Mouse (Mus musculus): ENCODE measurements around the gene Rita1. TPM values are rescaled to one million over a fixed set of nuclear protein-coding genes. Genes with fewer than 3 reads are reported as not detected.

The Rita1 gene
- polyA plus RNA-seq, 1 experiment = 13.0 TPM

DNA sequence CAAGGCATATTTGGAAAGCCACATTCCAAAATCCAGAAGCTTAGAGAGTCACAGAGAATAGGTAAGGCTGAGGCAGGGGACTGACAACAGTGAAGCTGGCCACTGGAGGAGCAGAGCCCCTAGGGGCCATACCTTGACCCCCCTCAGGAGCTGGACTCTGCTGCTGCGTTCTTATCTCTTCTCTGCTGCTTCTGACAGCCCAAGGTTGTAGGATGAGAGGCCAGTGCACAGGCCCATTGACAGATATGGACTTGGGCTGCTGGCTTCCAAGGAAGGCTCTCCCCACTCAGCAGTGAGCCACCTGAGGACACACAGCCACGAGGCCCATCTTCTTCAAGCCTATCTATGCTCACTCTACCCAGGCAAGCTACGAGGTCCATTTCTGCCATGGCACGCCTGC is 43.4 kb downstream of the Rita1 start:
- no peak for TF ChIP-seq CTCF (IDR thresholded peaks at IDR 0.05; ENCODE audit: low read depth, low read length)
- TF ChIP-seq EP300 (IDR thresholded peaks at IDR 0.05; ENCODE audit: insufficient read depth, low read depth, low read length) = no peak
- TF ChIP-seq POLR2A (IDR thresholded peaks at IDR 0.05; ENCODE audit: insufficient read depth, low read length) = no peak
- no peak overlapping the region for H3K9ac ChIP-seq (ENCODE audit: low read depth, poor library complexity, severe bottlenecking)
- no peaks in the 10 kb centered on the region for H3K9me3 ChIP-seq (replicated peaks; ENCODE audit: control insufficient read depth, insufficient read depth, low read length, poor library complexity, severe bottlenecking)
- no peaks in the 10 kb centered on the region for H3K4me1 ChIP-seq (ENCODE audit: control insufficient read depth, insufficient read depth, low read length)
- no peak overlapping the region for H3K27ac ChIP-seq (ENCODE audit: insufficient read depth, low read length)
- H3K36me3 ChIP-seq (ENCODE audit: control insufficient read depth, insufficient read depth, low read length, poor library complexity, severe bottlenecking) = no peaks in the 10 kb centered on the region
- H3K27me3 ChIP-seq (ENCODE audit: control insufficient read depth, insufficient read depth, low read length, poor library complexity, severe bottlenecking) = no peaks in the 10 kb centered on the region
- no peak overlapping the region for H3K4me3 ChIP-seq (ENCODE audit: low read depth, low read length)

DNA sequence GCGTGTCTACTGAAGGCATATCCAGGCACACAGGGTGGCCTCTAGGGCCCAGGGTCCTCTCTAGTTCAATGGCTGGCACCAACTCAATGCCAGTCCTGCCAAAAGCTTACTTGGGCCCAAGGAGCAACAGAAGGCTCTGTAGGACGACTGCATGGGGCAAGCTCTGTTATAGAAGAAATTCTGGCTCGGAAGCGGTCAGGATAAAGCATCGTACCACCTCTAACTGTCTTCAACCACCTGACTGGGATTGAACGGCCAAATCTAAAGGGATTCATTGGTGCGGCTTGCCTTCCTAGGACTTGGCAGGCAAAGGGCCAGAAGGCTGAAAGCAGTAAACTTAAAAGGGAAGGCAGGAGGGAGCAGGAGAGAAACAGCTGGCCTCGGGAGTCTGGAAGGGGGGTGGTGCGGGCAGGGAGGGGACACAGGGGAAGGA is 44.0 kb downstream of the Rita1 start:
- no peak overlapping the region for H3K9ac ChIP-seq (ENCODE audit: low read depth, poor library complexity, severe bottlenecking)
- no peaks in the 10 kb centered on the region for H3K4me1 ChIP-seq (ENCODE audit: control insufficient read depth, insufficient read depth, low read length)
- H3K36me3 ChIP-seq (ENCODE audit: control insufficient read depth, insufficient read depth, low read length, poor library complexity, severe bottlenecking) = no peaks in the 10 kb centered on the region
- no peak overlapping the region for H3K27ac ChIP-seq (ENCODE audit: insufficient read depth, low read length)
- no peaks in the 10 kb centered on the region for H3K27me3 ChIP-seq (ENCODE audit: control insufficient read depth, insufficient read depth, low read length, poor library complexity, severe bottlenecking)
- H3K9me3 ChIP-seq (replicated peaks; ENCODE audit: control insufficient read depth, insufficient read depth, low read length, poor library complexity, severe bottlenecking) = no peaks in the 10 kb centered on the region
- no peak overlapping the region for H3K4me3 ChIP-seq (ENCODE audit: low read depth, low read length)
- TF ChIP-seq EP300 (IDR thresholded peaks at IDR 0.05; ENCODE audit: insufficient read depth, low read depth, low read length) = no peak
- no peak for TF ChIP-seq POLR2A (IDR thresholded peaks at IDR 0.05; ENCODE audit: insufficient read depth, low read length)

DNA sequence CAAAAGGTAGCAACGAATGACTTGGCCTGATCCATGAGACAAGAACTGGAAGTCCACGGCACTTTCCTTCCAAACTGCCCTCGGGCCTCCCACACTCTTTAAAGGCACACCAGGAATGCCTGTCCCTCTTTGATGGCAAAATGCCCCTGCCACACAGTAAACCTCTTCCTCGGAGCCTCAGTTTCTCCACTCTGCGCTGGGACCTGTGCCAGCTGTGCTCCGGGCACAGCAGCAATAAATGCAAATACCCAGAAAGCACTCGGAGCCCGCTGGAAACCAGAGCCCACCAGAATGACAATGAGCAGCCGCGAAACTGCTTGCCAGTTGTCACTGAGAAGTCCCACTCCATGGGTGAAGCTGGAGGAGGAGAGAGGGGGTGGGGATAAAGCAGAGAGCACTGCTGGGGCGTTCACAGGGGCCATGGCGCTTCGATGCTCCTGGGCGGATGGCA is 44.6 kb downstream of the Rita1 start:
- Histone ChIP-seq H3K27ac (ENCODE audit: insufficient read depth, low read length) (no peak overlapping the region), H3K4me1 (ENCODE audit: control insufficient read depth, insufficient read depth, low read length) (no peaks in the 10 kb centered on the region), H3K9me3 (replicated peaks; ENCODE audit: control insufficient read depth, insufficient read depth, low read length, poor library complexity, severe bottlenecking) (no peaks in the 10 kb centered on the region)

DNA sequence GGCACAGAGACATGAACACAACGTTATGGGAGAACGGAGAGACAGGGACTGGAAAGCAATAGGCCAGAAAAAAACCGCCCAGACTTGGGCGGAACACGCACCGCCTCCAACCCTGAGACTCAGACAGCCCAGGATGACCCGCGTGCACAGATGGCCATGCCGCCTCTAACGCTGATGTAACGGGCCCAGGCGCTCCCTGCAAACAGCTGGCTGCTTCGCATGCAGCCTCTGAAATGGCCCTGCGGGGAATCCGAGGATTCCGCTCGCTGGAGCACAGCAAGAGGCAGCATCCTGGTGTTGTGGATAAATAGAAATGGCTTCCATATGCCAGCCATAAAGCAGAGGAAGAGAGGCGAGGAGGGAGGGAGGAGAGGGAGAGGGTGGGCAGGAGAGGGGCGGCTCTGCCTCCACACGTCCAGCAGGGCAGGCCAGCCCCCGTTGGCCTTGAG is 45.1 kb downstream of the Rita1 start:
- peak overlapping the region; percentile 7; the same call in 1 of the 2 replicates for H3K9ac ChIP-seq (ENCODE audit: low read depth, poor library complexity, severe bottlenecking)
- no peak for TF ChIP-seq CTCF (IDR thresholded peaks at IDR 0.05; ENCODE audit: low read depth, low read length)
- no peak for TF ChIP-seq POLR2A (IDR thresholded peaks at IDR 0.05; ENCODE audit: insufficient read depth, low read length)
- TF ChIP-seq EP300 (IDR thresholded peaks at IDR 0.05; ENCODE audit: insufficient read depth, low read depth, low read length) = no peak

More for the DNA sequence above, 44.6 kb downstream of the Rita1 start:
- H3K36me3 ChIP-seq (ENCODE audit: control insufficient read depth, insufficient read depth, low read length, poor library complexity, severe bottlenecking) = no peaks in the 10 kb centered on the region
- no peak for TF ChIP-seq CTCF (IDR thresholded peaks at IDR 0.05; ENCODE audit: low read depth, low read length)
- TF ChIP-seq POLR2A (IDR thresholded peaks at IDR 0.05; ENCODE audit: insufficient read depth, low read length) = no peak
- TF ChIP-seq EP300 (IDR thresholded peaks at IDR 0.05; ENCODE audit: insufficient read depth, low read depth, low read length) = no peak
- H3K9ac ChIP-seq (ENCODE audit: low read depth, poor library complexity, severe bottlenecking) = no peak overlapping the region
- peak overlapping the region; percentile 24; the same call in 1 of the 2 replicates for H3K4me3 ChIP-seq (ENCODE audit: low read depth, low read length)
- no peaks in the 10 kb centered on the region for H3K27me3 ChIP-seq (ENCODE audit: control insufficient read depth, insufficient read depth, low read length, poor library complexity, severe bottlenecking)

DNA sequence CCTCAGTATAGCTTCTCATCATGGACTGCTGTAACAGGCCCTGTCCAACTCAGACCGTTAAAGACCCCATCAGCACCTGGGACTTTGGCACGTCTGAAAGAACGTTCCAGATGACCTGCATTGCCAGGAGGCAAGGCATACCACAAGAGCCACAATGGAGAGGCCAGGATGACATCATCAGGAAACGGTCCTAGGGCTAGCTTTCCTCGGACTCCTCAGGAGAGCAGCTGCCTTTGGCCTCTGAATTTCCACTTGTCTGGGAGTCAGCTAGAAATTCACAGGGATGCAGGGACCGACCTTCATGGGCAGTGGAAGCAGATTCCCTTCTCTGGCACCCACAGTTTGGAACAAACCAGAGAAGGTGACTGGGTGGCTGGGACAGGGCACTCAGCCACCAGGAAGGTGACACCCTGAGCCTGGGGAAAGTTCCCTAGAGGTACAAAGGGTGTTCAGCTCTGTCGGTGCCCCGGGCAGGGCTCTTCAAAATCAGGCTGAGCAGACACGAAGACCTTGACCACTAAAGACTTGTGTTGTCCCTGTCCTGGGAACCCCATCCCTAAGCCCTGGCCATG is 45.6 kb downstream of the Rita1 start:
- peak overlapping the region; percentile 24 for H3K4me3 ChIP-seq (ENCODE audit: low read depth, low read length)
- H3K36me3 ChIP-seq (ENCODE audit: control insufficient read depth, insufficient read depth, low read length, poor library complexity, severe bottlenecking) = no peaks in the 10 kb centered on the region
- H3K27me3 ChIP-seq (ENCODE audit: control insufficient read depth, insufficient read depth, low read length, poor library complexity, severe bottlenecking) = no peaks in the 10 kb centered on the region
- TF ChIP-seq POLR2A (IDR thresholded peaks at IDR 0.05; ENCODE audit: insufficient read depth, low read length) (no peak), CTCF (IDR thresholded peaks at IDR 0.05; ENCODE audit: low read depth, low read length) (no peak), EP300 (IDR thresholded peaks at IDR 0.05; ENCODE audit: insufficient read depth, low read depth, low read length) (no peak)
- no peak overlapping the region for H3K27ac ChIP-seq (ENCODE audit: insufficient read depth, low read length)
- H3K4me1 ChIP-seq (ENCODE audit: control insufficient read depth, insufficient read depth, low read length) = no peaks in the 10 kb centered on the region
- H3K9me3 ChIP-seq (replicated peaks; ENCODE audit: control insufficient read depth, insufficient read depth, low read length, poor library complexity, severe bottlenecking) = no peaks in the 10 kb centered on the region
- peak overlapping the region; percentile 7; the same call in 1 of the 2 replicates for H3K9ac ChIP-seq (ENCODE audit: low read depth, poor library complexity, severe bottlenecking)

More for the DNA sequence above, 45.1 kb downstream of the Rita1 start:
- no peaks in the 10 kb centered on the region for H3K4me1 ChIP-seq (ENCODE audit: control insufficient read depth, insufficient read depth, low read length)
- no peaks in the 10 kb centered on the region for H3K27me3 ChIP-seq (ENCODE audit: control insufficient read depth, insufficient read depth, low read length, poor library complexity, severe bottlenecking)
- H3K9me3 ChIP-seq (replicated peaks; ENCODE audit: control insufficient read depth, insufficient read depth, low read length, poor library complexity, severe bottlenecking) = no peaks in the 10 kb centered on the region
- no peaks in the 10 kb centered on the region for H3K36me3 ChIP-seq (ENCODE audit: control insufficient read depth, insufficient read depth, low read length, poor library complexity, severe bottlenecking)
- no peak overlapping the region for H3K27ac ChIP-seq (ENCODE audit: insufficient read depth, low read length)
- peak overlapping the region; percentile 24 for H3K4me3 ChIP-seq (ENCODE audit: low read depth, low read length)

DNA sequence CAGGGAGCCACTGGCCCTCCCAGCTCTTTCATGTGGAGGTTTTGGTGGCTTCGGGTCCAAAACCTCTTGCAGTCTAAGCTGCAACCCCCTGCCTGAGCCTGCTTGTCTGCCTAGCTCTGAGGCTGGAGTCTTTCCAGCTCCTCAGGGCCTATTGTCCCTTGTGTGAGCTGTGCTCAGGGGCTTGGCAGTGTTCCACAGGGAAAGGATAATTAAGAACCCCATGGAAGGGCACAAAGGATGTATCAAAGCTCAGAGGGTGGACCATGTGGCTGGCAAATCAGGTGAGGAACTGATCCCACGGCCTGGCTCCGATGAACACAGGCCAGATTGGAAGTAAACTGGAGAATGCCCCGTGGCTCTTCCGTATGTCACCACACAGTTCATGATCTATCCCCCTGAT is 46.3 kb downstream of the Rita1 start:
- Histone ChIP-seq H3K27ac (ENCODE audit: insufficient read depth, low read length) (no peak overlapping the region), H3K36me3 (ENCODE audit: control insufficient read depth, insufficient read depth, low read length, poor library complexity, severe bottlenecking) (no peaks in the 10 kb centered on the region), H3K9me3 (replicated peaks; ENCODE audit: control insufficient read depth, insufficient read depth, low read length, poor library complexity, severe bottlenecking) (no peaks in the 10 kb centered on the region), H3K4me1 (ENCODE audit: control insufficient read depth, insufficient read depth, low read length) (no peaks in the 10 kb centered on the region), H3K27me3 (ENCODE audit: control insufficient read depth, insufficient read depth, low read length, poor library complexity, severe bottlenecking) (no peaks in the 10 kb centered on the region), H3K9ac (ENCODE audit: low read depth, poor library complexity, severe bottlenecking) (no peak overlapping the region), H3K4me3 (ENCODE audit: low read depth, low read length) (no peak overlapping the region)
- no peak for TF ChIP-seq EP300 (IDR thresholded peaks at IDR 0.05; ENCODE audit: insufficient read depth, low read depth, low read length)
- TF ChIP-seq POLR2A (IDR thresholded peaks at IDR 0.05; ENCODE audit: insufficient read depth, low read length) = no peak
- TF ChIP-seq CTCF (IDR thresholded peaks at IDR 0.05; ENCODE audit: low read depth, low read length) = no peak
